Mouse (Mus musculus): ENCODE data around the gene Fasl. TPM values are rescaled to one million over a fixed set of nuclear protein-coding genes. Genes with fewer than 3 reads are reported as not detected.

The Fasl gene
- polyA plus RNA-seq (2015; fragmentation: Nextera tagmentation; extraction: Ambion mirVana), result 0.08 and 0.19 TPM in 2 replicates

DNA sequence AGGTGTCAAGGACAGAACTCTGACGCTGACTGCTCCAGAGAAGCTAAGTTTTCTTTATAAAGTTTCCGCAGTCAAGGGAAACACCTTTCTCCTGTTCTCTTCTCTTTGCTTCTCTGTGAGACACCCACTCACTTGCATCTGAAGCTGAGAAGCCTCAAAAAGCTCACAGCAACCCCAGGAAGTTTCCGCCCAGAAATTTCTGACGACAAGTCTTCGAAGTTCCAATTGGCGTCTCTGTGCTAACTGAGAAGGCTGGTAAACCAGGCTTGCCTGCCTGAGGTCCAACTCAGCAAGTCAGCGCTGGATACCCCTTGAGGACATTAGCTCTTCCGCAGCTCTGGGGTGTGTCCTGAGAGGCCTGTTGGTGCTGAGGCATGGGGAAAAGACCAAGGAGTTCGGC is at the start of gene Fasl:
TSS of gene Fasl (minus strand) at position 157 of the 400 bp plus-strand sequence.
- DNase-seq, result no peak
- Histone ChIP-seq H3K27ac (ENCODE audit: low read depth) (no peak within 1 kb of the TSS), H3K36me3 (replicated peaks; ENCODE audit: insufficient read depth, low read length) (no peaks in the 10 kb centered on the region), H3K4me2 (ENCODE audit: low read depth, low read length) (no peak within 1 kb of the TSS), H3K4me1 (ENCODE audit: insufficient read depth) (peaks cover 15% of the 10 kb centered on the region), H3K9me3 (ENCODE audit: low read length) (no peaks in the 10 kb centered on the region), H3K4me3 (ENCODE audit: low read depth, low read length) (no peak within 1 kb of the TSS), H3K9ac (replicated peaks) (no peak within 1 kb of the TSS), H3K27me3 (ENCODE audit: insufficient read depth, low read length) (no peaks in the 10 kb centered on the region)
- no peak for TF ChIP-seq CTCF (IDR thresholded peaks at IDR 0.05; ENCODE audit: low read depth)
- WGBS (ENCODE audit: insufficient replicate concordance), result 79% methylated on average over 9 of the region's 9 CpGs
- no peak for ATAC-seq

DNA sequence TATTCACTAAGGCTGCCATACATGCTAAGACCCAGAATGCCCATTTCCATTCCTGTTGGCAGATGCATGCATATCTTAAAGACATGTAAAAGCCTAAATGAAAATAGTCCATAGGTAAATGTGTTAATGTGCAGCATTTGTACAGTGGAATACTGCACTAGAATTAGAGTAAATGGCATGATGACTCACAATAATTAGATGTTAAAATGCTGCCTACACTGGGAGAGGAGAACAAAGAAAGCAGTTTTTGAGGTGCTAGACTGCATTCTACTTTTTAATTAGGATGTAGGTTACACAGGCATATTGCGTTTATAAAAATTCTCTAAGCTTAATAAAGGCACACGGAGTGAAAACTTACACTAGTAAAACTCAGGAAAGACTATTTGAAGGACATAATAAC is 38.4 kb upstream of the Fasl start:
- Histone ChIP-seq H3K36me3 (replicated peaks; ENCODE audit: insufficient read depth, low read length) (peaks cover 30% of the 10 kb centered on the region), H3K9ac (replicated peaks) (no peak overlapping the region), H3K4me1 (ENCODE audit: insufficient read depth) (no peaks in the 10 kb centered on the region), H3K4me3 (ENCODE audit: low read depth, low read length) (no peak overlapping the region), H3K27ac (ENCODE audit: low read depth) (no peak overlapping the region), H3K27me3 (ENCODE audit: insufficient read depth, low read length) (no peaks in the 10 kb centered on the region), H3K4me2 (ENCODE audit: low read depth, low read length) (no peak overlapping the region), H3K9me3 (ENCODE audit: low read length) (no peaks in the 10 kb centered on the region)
- TF ChIP-seq CTCF (IDR thresholded peaks at IDR 0.05; ENCODE audit: low read depth) (no peak), EP300 (IDR thresholded peaks at IDR 0.05; ENCODE audit: low read depth) (no peak)
- 94% methylated on average over 2 of the region's 2 CpGs for WGBS (ENCODE audit: insufficient replicate concordance)
- ATAC-seq (no peak), DNase-seq (no peak)

DNA sequence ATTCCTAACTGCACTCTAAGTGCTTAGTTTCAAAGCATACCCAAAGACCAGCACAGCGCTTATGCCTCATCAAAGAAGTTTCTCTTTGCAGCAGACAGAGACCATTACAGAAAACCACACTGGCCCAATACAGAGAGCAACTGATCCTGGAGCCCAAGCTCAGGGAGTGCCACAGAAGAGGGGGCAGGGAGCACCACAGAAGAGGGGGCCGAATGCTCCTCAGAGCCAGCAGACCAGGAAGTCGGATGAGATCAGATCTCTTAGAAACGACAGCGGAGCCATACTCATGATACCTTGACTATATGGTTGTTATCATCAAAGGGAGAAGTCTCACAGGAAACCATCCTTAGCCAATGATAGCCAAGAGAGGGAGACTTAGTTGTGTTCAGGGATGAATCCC is 21.1 kb upstream of the Fasl start:
- Histone ChIP-seq H3K27me3 (ENCODE audit: insufficient read depth, low read length) (no peaks in the 10 kb centered on the region), H3K4me3 (ENCODE audit: low read depth, low read length) (no peak overlapping the region), H3K9ac (replicated peaks) (peak overlapping the region; percentile 23; the same call in 1 of the 2 replicates), H3K27ac (ENCODE audit: low read depth) (no peak overlapping the region), H3K4me1 (ENCODE audit: insufficient read depth) (0 out of 2 replicates have a peak, but pooled peaks cover 4% of the 10 kb centered on the region), H3K9me3 (ENCODE audit: low read length) (no peaks in the 10 kb centered on the region), H3K4me2 (ENCODE audit: low read depth, low read length) (no peak overlapping the region), H3K36me3 (replicated peaks; ENCODE audit: insufficient read depth, low read length) (no peaks in the 10 kb centered on the region)
- WGBS (ENCODE audit: insufficient replicate concordance), result 79% methylated on average over 5 of the region's 5 CpGs
- no peak for TF ChIP-seq EP300 (IDR thresholded peaks at IDR 0.05; ENCODE audit: low read depth)
- no peak for TF ChIP-seq CTCF (IDR thresholded peaks at IDR 0.05; ENCODE audit: low read depth)
- ATAC-seq (no peak), DNase-seq (no peak)

DNA sequence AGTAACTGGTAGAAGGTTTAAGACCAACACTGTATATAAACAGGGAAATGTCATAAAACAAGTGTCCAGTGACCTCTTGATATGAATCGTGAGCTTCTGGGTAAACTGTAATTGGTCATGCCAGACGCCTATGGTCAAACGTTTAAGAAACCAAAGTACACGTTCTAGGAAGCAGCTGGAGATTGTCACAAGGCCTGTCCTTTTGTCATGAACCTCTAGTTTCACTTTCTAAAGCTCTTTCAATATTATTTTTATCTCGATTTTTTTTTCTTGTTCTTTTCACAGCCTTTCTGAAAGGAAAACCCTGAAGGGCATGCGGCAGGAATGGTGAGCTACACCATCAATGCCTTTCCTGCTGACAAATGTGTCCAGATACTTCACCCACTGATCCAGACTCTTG is 20.7 kb upstream of the Fasl start:
- TF ChIP-seq CTCF (IDR thresholded peaks at IDR 0.05; ENCODE audit: low read depth) (no peak), EP300 (IDR thresholded peaks at IDR 0.05; ENCODE audit: low read depth) (no peak)
- ATAC-seq (no peak), DNase-seq (no peak)
- H3K9me3 ChIP-seq (ENCODE audit: low read length), result no peaks in the 10 kb centered on the region
- H3K4me3 ChIP-seq (ENCODE audit: low read depth, low read length), result no peak overlapping the region
- 0 out of 2 replicates have a peak, but pooled peaks cover 4% of the 10 kb centered on the region for H3K4me1 ChIP-seq (ENCODE audit: insufficient read depth)
- H3K4me2 ChIP-seq (ENCODE audit: low read depth, low read length), result no peak overlapping the region
- no peaks in the 10 kb centered on the region for H3K36me3 ChIP-seq (replicated peaks; ENCODE audit: insufficient read depth, low read length)
- peak overlapping the region; percentile 23; the same call in 1 of the 2 replicates for H3K9ac ChIP-seq (replicated peaks)
- no peaks in the 10 kb centered on the region for H3K27me3 ChIP-seq (ENCODE audit: insufficient read depth, low read length)
- H3K27ac ChIP-seq (ENCODE audit: low read depth), result no peak overlapping the region
- WGBS (ENCODE audit: insufficient replicate concordance), result 45% methylated on average over 6 of the region's 6 CpGs

DNA sequence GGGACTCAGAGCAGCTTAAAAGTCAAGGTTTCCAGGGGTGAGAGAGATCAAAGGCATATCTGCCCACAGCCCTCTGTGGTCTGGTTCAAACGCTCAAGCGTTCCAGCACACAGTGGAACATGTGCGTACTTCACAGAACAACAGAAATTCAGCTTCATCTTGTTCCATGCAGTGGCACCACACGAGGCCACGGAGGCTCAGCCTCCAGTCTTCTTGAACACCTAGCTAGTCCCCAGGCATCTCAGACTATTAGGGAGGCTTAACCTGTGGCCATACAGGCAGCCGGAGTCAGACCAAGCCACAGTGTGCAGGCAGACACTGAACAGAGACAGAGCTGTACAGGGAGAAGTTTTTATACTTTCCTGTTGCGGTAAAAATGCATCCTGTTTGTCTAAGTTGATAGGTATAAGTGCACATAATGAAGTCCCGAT is 16.3 kb upstream of the Fasl start:
- Histone ChIP-seq H3K4me2 (ENCODE audit: low read depth, low read length) (no peak overlapping the region), H3K4me3 (ENCODE audit: low read depth, low read length) (no peak overlapping the region), H3K9ac (replicated peaks) (no peak overlapping the region), H3K27ac (ENCODE audit: low read depth) (no peak overlapping the region), H3K4me1 (ENCODE audit: insufficient read depth) (0 out of 2 replicates have a peak, but pooled peaks cover 6% of the 10 kb centered on the region), H3K9me3 (ENCODE audit: low read length) (no peaks in the 10 kb centered on the region; the same call in 1 of the 2 replicates), H3K27me3 (ENCODE audit: insufficient read depth, low read length) (no peaks in the 10 kb centered on the region), H3K36me3 (replicated peaks; ENCODE audit: insufficient read depth, low read length) (no peaks in the 10 kb centered on the region)
- DNase-seq (no peak), ATAC-seq (no peak)
- 59% methylated on average over 8 of the region's 8 CpGs for WGBS (ENCODE audit: insufficient replicate concordance)
- TF ChIP-seq EP300 (IDR thresholded peaks at IDR 0.05; ENCODE audit: low read depth) (no peak), CTCF (IDR thresholded peaks at IDR 0.05; ENCODE audit: low read depth) (no peak)

DNA sequence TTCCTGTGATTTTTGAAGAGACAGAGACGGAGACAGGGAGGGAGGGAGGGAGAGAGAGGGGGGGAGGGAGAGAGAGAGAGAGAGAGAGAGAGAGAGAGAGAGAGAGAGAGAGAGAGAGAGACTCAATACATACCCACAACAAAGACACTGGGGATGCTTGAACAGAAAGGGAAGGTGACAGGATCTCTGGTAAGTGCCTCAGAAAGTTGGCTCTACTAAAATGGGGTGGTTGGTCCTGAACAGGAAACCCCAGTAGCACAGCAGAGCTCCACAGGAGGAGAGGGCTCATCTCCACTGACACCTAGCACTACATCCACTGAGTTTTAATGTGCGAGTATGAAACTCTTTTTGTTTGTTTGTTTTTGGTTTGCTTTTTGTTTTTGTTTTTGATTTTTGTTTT is 13.0 kb upstream of the Fasl start:
- 0 out of 2 replicates have a peak, but pooled peaks cover 3% of the 10 kb centered on the region for H3K4me1 ChIP-seq (ENCODE audit: insufficient read depth)
- H3K9me3 ChIP-seq (ENCODE audit: low read length), result no peaks in the 10 kb centered on the region; the same call in 1 of the 2 replicates
- H3K27ac ChIP-seq (ENCODE audit: low read depth), result no peak overlapping the region
- DNase-seq (no peak), ATAC-seq (no peak)
- no peak overlapping the region for H3K4me3 ChIP-seq (ENCODE audit: low read depth, low read length)
- 75% methylated on average over 2 of the region's 2 CpGs for WGBS (ENCODE audit: insufficient replicate concordance)
- H3K4me2 ChIP-seq (ENCODE audit: low read depth, low read length), result no peak overlapping the region
- no peak overlapping the region for H3K9ac ChIP-seq (replicated peaks)
- TF ChIP-seq EP300 (IDR thresholded peaks at IDR 0.05; ENCODE audit: low read depth), result no peak
- no peak for TF ChIP-seq CTCF (IDR thresholded peaks at IDR 0.05; ENCODE audit: low read depth)
- no peaks in the 10 kb centered on the region for H3K27me3 ChIP-seq (ENCODE audit: insufficient read depth, low read length)
- H3K36me3 ChIP-seq (replicated peaks; ENCODE audit: insufficient read depth, low read length), result no peaks in the 10 kb centered on the region

DNA sequence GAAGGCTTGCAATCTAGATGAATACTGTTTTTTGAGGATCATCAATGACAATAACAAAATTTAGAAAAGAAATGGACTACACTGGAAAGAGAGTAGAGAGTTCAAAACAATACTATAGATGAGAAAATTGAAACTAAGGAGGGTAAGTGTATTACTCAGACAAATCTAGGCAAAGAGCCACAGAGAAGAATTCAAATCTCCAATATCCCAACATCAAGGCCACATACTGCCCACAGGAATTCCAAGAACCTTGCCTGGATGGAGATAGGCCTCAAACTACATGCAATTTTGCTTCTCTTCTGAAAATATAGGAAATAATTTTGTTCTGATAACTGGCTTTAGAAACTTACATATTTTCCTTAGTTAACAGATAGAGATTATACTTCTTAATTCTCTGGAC is 12.0 kb upstream of the Fasl start:
- H3K4me3 ChIP-seq (ENCODE audit: low read depth, low read length), result no peak overlapping the region
- no peak for TF ChIP-seq CTCF (IDR thresholded peaks at IDR 0.05; ENCODE audit: low read depth)
- no peak for TF ChIP-seq EP300 (IDR thresholded peaks at IDR 0.05; ENCODE audit: low read depth)

More for the DNA sequence above, 12.0 kb upstream of the Fasl start:
- H3K36me3 ChIP-seq (replicated peaks; ENCODE audit: insufficient read depth, low read length), result no peaks in the 10 kb centered on the region
- no peak overlapping the region for H3K9ac ChIP-seq (replicated peaks)
- ATAC-seq (no peak), DNase-seq (no peak)
- H3K27ac ChIP-seq (ENCODE audit: low read depth), result no peak overlapping the region
- 0 out of 2 replicates have a peak, but pooled peaks cover 3% of the 10 kb centered on the region for H3K4me1 ChIP-seq (ENCODE audit: insufficient read depth)
- no peak overlapping the region for H3K4me2 ChIP-seq (ENCODE audit: low read depth, low read length)
- H3K9me3 ChIP-seq (ENCODE audit: low read length), result no peaks in the 10 kb centered on the region; the same call in 1 of the 2 replicates
- no peaks in the 10 kb centered on the region for H3K27me3 ChIP-seq (ENCODE audit: insufficient read depth, low read length)

Measured in liver, postnatal 0 days (tissue).